Mouse (Mus musculus): ENCODE results near the gene Plekhg2.
A peak's percentile ranks its signal among the peaks of the same experiment; 100 is the strongest.

The Plekhg2 gene

GRCm38 (mm10) chr7:28382981-28383396 is 10.6 kb upstream of the Plekhg2 start:
- DNase-seq: peak; percentile 71 to 78

GRCm38 (mm10) chr7:28382347-28382951 is 10.1 kb upstream of the Plekhg2 start:
- DNase-seq: no peak

GRCm38 (mm10) chr7:28381938-28382337 is 9.5 kb upstream of the Plekhg2 start:
- peak; percentile 92 to 94 for DNase-seq

- peak; percentile 90 to 94 for DNase-seq
Observed at GRCm38 (mm10) chr7:28381017-28381790, 8.8 kb upstream of the Plekhg2 start.

- peak in 1 of 2 experiments; percentile 7 for DNase-seq
Observed at GRCm38 (mm10) chr7:28380237-28381016, 8.0 kb upstream of the Plekhg2 start, which contains the start of gene Zfp36. TSS of gene Zfp36 (minus strand) at chr7:28380253.

- DNase-seq: peak; percentile 97
Observed at GRCm38 (mm10) chr7:28378769-28379651, 6.6 kb upstream of the Plekhg2 start.

- peak; percentile 84 to 88 for DNase-seq
Observed at GRCm38 (mm10) chr7:28378066-28378690, 5.8 kb upstream of the Plekhg2 start.

- DNase-seq: peak; percentile 31 to 42
Observed at GRCm38 (mm10) chr7:28377190-28378065, 5.0 kb upstream of the Plekhg2 start.

GRCm38 (mm10) chr7:28376011-28376771 is 3.8 kb upstream of the Plekhg2 start:
- DNase-seq: peak; percentile 86 to 92

- peak; percentile 95 to 98 for DNase-seq
Observed at GRCm38 (mm10) chr7:28375176-28375921, 3.0 kb upstream of the Plekhg2 start.

- DNase-seq: no peak
Observed at GRCm38 (mm10) chr7:28374647-28375046, 2.2 kb upstream of the Plekhg2 start.

- DNase-seq: no peak
Observed at GRCm38 (mm10) chr7:28373891-28374495, 1.6 kb upstream of the Plekhg2 start.

- DNase-seq: peak in 1 of 2 experiments; percentile 87
Observed at GRCm38 (mm10) chr7:28373131-28373581, 757 bp upstream of the Plekhg2 start.

- DNase-seq: peak; percentile 83 to 87
Observed at GRCm38 (mm10) chr7:28371514-28371989, 847 bp downstream of the Plekhg2 start.

GRCm38 (mm10) chr7:28370977-28371513 is 1.4 kb downstream of the Plekhg2 start:
- DNase-seq: peak; percentile 62 to 71

GRCm38 (mm10) chr7:28370051-28370450 is 2.3 kb downstream of the Plekhg2 start:
- peak in 1 of 2 experiments; percentile 34 for DNase-seq

GRCm38 (mm10) chr7:28368276-28368920 is 4.0 kb downstream of the Plekhg2 start:
- DNase-seq: no peak
